Comparison of ENCODE assay signal across 30 mouse cellular contexts in genomic region chr8:87513350-87513749, GRCm38 (mm10). TPM values are rescaled to one million over a fixed set of nuclear protein-coding genes. Genes with fewer than 3 reads are reported as not detected.
DNase-seq lines count a peak whose midpoint lies in the region; ATAC-seq and TF ChIP-seq lines count a peak whose summit lies in the region.
"Had no signal": no experiment of that assay in that cellular context is flagged by ENCODE, and none has a peak within 500 bp of the region (broad histone marks: within the 10 kb centered on the region; RNA-seq: fewer than 3 reads in every experiment).

No protein-coding gene starts in this region.

- intact Hi-C loops in heart, postnatal 25 days (cut with DNase I): no loop called here

- H3K4me1 ChIP-seq in forebrain, postnatal 0 days (ENCODE audit: insufficient read depth): peaks cover 6% of the 10 kb centered on the region
- H3K4me1 ChIP-seq in forebrain, embryonic 10.5 days: peaks cover 6% of the 10 kb centered on the region
- H3K4me1 ChIP-seq: embryonic facial prominence, embryonic 12.5 days; embryonic facial prominence, embryonic 15.5 days; forebrain, embryonic 15.5 days; heart, embryonic 10.5 days; heart, embryonic 13.5 days; hindbrain, embryonic 15.5 days had no signal

- peak; percentile 49 for DNase-seq in forebrain, postnatal 0 days
- DNase-seq in forebrain, embryonic 10.5 days (ENCODE audit: extremely low spot score, low spot score): no peak
- peak; percentile 9 to 18 for DNase-seq in frontal cortex, postnatal 36 days (ENCODE audit: low spot score in 2 of 2)
- DNase-seq in frontal cortex, postnatal 14 days (ENCODE audit: low spot score in 2 of 2): no peak
- peak; percentile 60 for DNase-seq in brain, adult 2 months (ENCODE audit: low read depth, low spot score)
- peak; percentile 58 for DNase-seq in telencephalon, adult 2 months (ENCODE audit: low read depth, low spot score)
- DNase-seq in heart, postnatal 25 days (ENCODE audit: low spot score): no peak
- DNase-seq: adrenal gland, adult 8-10 months; adrenal gland, postnatal 25 days; cerebellum, adult 11 months; gastrocnemius, postnatal 10 days; gastrocnemius, postnatal 36 days; heart, adult 2 months; heart, postnatal 14 days had no signal

- no peaks in the 10 kb centered on the region for H3K27me3 ChIP-seq in forebrain, postnatal 0 days (ENCODE audit: insufficient read depth, low read length)
- no peaks in the 10 kb centered on the region for H3K27me3 ChIP-seq in forebrain, embryonic 10.5 days (ENCODE audit: poor library complexity, severe bottlenecking)
- H3K27me3 ChIP-seq: embryonic facial prominence, embryonic 12.5 days; embryonic facial prominence, embryonic 15.5 days; forebrain, embryonic 12.5 days; forebrain, embryonic 15.5 days; hindbrain, embryonic 12.5 days; hindbrain, embryonic 15.5 days had no signal

- no peaks in the 10 kb centered on the region for H3K9me3 ChIP-seq in forebrain, postnatal 0 days (ENCODE audit: low read length)
- H3K9me3 ChIP-seq in forebrain, embryonic 10.5 days: no peaks in the 10 kb centered on the region
- H3K9me3 ChIP-seq: embryonic facial prominence, embryonic 12.5 days; embryonic facial prominence, embryonic 15.5 days; forebrain, embryonic 12.5 days; forebrain, embryonic 15.5 days; heart, embryonic 10.5 days; heart, embryonic 13.5 days; hindbrain, embryonic 12.5 days; hindbrain, embryonic 15.5 days had no signal

- H3K4me2 ChIP-seq in forebrain, postnatal 0 days (ENCODE audit: low read depth): no peak overlapping the region
- H3K4me2 ChIP-seq: embryonic facial prominence, embryonic 12.5 days; embryonic facial prominence, embryonic 15.5 days; forebrain, embryonic 12.5 days; forebrain, embryonic 15.5 days; heart, embryonic 13.5 days; hindbrain, embryonic 12.5 days; hindbrain, embryonic 15.5 days had no signal

- no peak overlapping the region for H3K9ac ChIP-seq in forebrain, postnatal 0 days
- H3K9ac ChIP-seq: embryonic facial prominence, embryonic 12.5 days; embryonic facial prominence, embryonic 15.5 days; forebrain, embryonic 12.5 days; forebrain, embryonic 15.5 days; heart, embryonic 13.5 days; hindbrain, embryonic 12.5 days; hindbrain, embryonic 15.5 days had no signal

- H3K36me3 ChIP-seq in forebrain, postnatal 0 days (ENCODE audit: insufficient read depth): no peaks in the 10 kb centered on the region
- H3K36me3 ChIP-seq in forebrain, embryonic 10.5 days (replicated peaks): no peaks in the 10 kb centered on the region
- H3K36me3 ChIP-seq: embryonic facial prominence, embryonic 12.5 days; embryonic facial prominence, embryonic 15.5 days; forebrain, embryonic 12.5 days; forebrain, embryonic 15.5 days; heart, embryonic 10.5 days; heart, embryonic 13.5 days; hindbrain, embryonic 12.5 days; hindbrain, embryonic 15.5 days had no signal

- TF ChIP-seq CTCF in forebrain, postnatal 0 days (IDR thresholded peaks at IDR 0.05; ENCODE audit: low read depth): no peak

- WGBS in forebrain, postnatal 0 days: 77% methylated on average over 3 of the region's 3 CpGs
- WGBS in forebrain, embryonic 10.5 days: 92% methylated on average over 3 of the region's 3 CpGs

- H3K27ac ChIP-seq in forebrain, postnatal 0 days (ENCODE audit: low read depth, low read length): 0 out of 2 replicates have a peak overlapping the region, but pooled peaks have one; percentile 50
- no peak overlapping the region for H3K27ac ChIP-seq in forebrain, embryonic 10.5 days
- H3K27ac ChIP-seq: embryonic facial prominence, embryonic 12.5 days; embryonic facial prominence, embryonic 15.5 days; forebrain, embryonic 12.5 days; forebrain, embryonic 15.5 days; heart, adult 2 months; heart, embryonic 10.5 days; heart, embryonic 13.5 days; hindbrain, embryonic 12.5 days; hindbrain, embryonic 15.5 days had no signal

- peak; percentile 48; the same call in 1 of the 2 replicates for ATAC-seq in forebrain, postnatal 0 days
- ATAC-seq: activated CD4-positive, CD25-positive, alpha-beta regulatory T cell, adult 4 months; forebrain, embryonic 15.5 days had no signal

- no peak overlapping the region for H3K4me3 ChIP-seq in forebrain, postnatal 0 days (ENCODE audit: low read depth, low read length)
- no peak overlapping the region for H3K4me3 ChIP-seq in forebrain, embryonic 10.5 days
- H3K4me3 ChIP-seq: embryonic facial prominence, embryonic 12.5 days; embryonic facial prominence, embryonic 15.5 days; forebrain, embryonic 12.5 days; forebrain, embryonic 15.5 days; heart, adult 2 months; heart, embryonic 10.5 days; heart, embryonic 13.5 days; hindbrain, embryonic 12.5 days; hindbrain, embryonic 15.5 days had no signal

RNA-seq across cellular contexts. Expression of gene Cbln1, which starts 40.9 kb away (rescaled TPM):
- 52.2 and 63.2 TPM in 2 replicates for total RNA-seq in forebrain, postnatal 0 days (2014; rRNA removed)
- 10.4 and 14.7 TPM in 2 replicates for polyA plus RNA-seq in forebrain, postnatal 0 days (2015; fragmentation: Nextera tagmentation; extraction: Ambion mirVana)
- polyA plus RNA-seq in forebrain, embryonic 10.5 days (2016; fragmentation: Nextera tagmentation; extraction: Ambion mirVana): 1.5 TPM in 2 replicates
- total RNA-seq in heart, postnatal 25 days (2021): under 1 TPM; 0.52 to 0.87 TPM
- total RNA-seq: common myeloid progenitor, adult 5-6 weeks; gastrocnemius, adult 18-20 months; gastrocnemius, postnatal 36 days; granulocyte monocyte progenitor cell, adult 5-6 weeks; hematopoietic stem cell, adult 5-6 weeks had no signal

RNA-seq across cellular contexts. Expression of gene 4933402J07Rik, which starts 50.3 kb away (rescaled TPM):
- total RNA-seq in forebrain, postnatal 0 days (2014; rRNA removed): not detected in 2 replicates
- not detected in 2 replicates for polyA plus RNA-seq in forebrain, postnatal 0 days (2015; fragmentation: Nextera tagmentation; extraction: Ambion mirVana)
- polyA plus RNA-seq in forebrain, embryonic 10.5 days (2016; fragmentation: Nextera tagmentation; extraction: Ambion mirVana): not detected in 2 replicates
- total RNA-seq in heart, postnatal 25 days (2021): not detected
- total RNA-seq: adrenal gland, postnatal 25 days; common myeloid progenitor, adult 5-6 weeks; ES-E14; gastrocnemius, adult 18-20 months; gastrocnemius, postnatal 10 days; gastrocnemius, postnatal 36 days; granulocyte monocyte progenitor cell, adult 5-6 weeks; heart, adult 2 months; heart, postnatal 14 days; hematopoietic stem cell, adult 5-6 weeks had no signal
- polyA plus RNA-seq: activated CD4-positive, CD25-positive, alpha-beta regulatory T cell, adult 4 months; embryonic facial prominence, embryonic 12.5 days; embryonic facial prominence, embryonic 15.5 days; forebrain, embryonic 12.5 days; forebrain, embryonic 15.5 days; heart, embryonic 10.5 days; heart, embryonic 13.5 days; heart, embryonic 16.5 days; hindbrain, embryonic 12.5 days; hindbrain, embryonic 15.5 days; intestine, embryonic 14.5 days had no signal

Comparison
In these comparisons a context has a peak if more than half of its experiments do, and no peak if none do; other contexts are left out.
1. DNase-seq: peak in forebrain, postnatal 0 days (single experiment), frontal cortex, postnatal 36 days (2 of 2), brain, adult 2 months (single experiment) and telencephalon, adult 2 months (single experiment); none in forebrain, embryonic 10.5 days (single experiment), frontal cortex, postnatal 14 days (0 of 2) and heart, postnatal 25 days (single experiment).
2. RNA of gene Cbln1, which starts 40.9 kb away (total RNA-seq): 52.2 to 63.2 TPM in forebrain, postnatal 0 days; 0.52 to 0.87 TPM in heart, postnatal 25 days; every median in the first group is over 10 times any median in the second.